Mouse (Mus musculus): ENCODE data around the gene Npc2. TPM values are rescaled to one million over a fixed set of nuclear protein-coding genes. Genes with fewer than 3 reads are reported as not detected.

Npc2 gene
- polyA plus RNA-seq, 1 experiment from 2014 or later = 52.0 TPM

- H3K9me3 ChIP-seq (replicated peaks; ENCODE audit: control insufficient read depth, low read length) = no peaks in the 10 kb centered on the region
- H3K9ac ChIP-seq (ENCODE audit: low read depth, low read length) = no peak overlapping the region
- no peak overlapping the region for H3K4me3 ChIP-seq (ENCODE audit: low read depth, low read length)
- WGBS (ENCODE audit: insufficient replicate concordance) = 82% methylated on average over 13 of the region's 13 CpGs
- H3K27me3 ChIP-seq (ENCODE audit: control insufficient read depth, insufficient read depth, low read length) = peaks cover 90% of the 10 kb centered on the region
- H3K36me3 ChIP-seq (ENCODE audit: control insufficient read depth, insufficient read depth, low read length) = no peaks in the 10 kb centered on the region
- peaks cover 4% of the 10 kb centered on the region; the same call in 1 of the 2 replicates for H3K4me1 ChIP-seq (ENCODE audit: control insufficient read depth, insufficient read depth, low read length)
- no peak for ATAC-seq (replicated peaks; ENCODE audit: insufficient number of reproducible peaks, low FRiP score, low TSS enrichment)
- H3K27ac ChIP-seq (ENCODE audit: low read depth, low read length) = no peak overlapping the region
- H3K4me2 ChIP-seq = no peak overlapping the region
Measured at GRCm38 (mm10) chr12:84799086-84799485, 26.1 kb upstream of the Npc2 start.

GRCm38 (mm10) chr12:84794647-84795046, 21.7 kb upstream of the Npc2 start:
- ATAC-seq (replicated peaks; ENCODE audit: insufficient number of reproducible peaks, low FRiP score, low TSS enrichment) = no peak
- Histone ChIP-seq H3K27ac (ENCODE audit: low read depth, low read length) (no peak overlapping the region), H3K4me1 (ENCODE audit: control insufficient read depth, insufficient read depth, low read length) (no peaks in the 10 kb centered on the region), H3K36me3 (ENCODE audit: control insufficient read depth, insufficient read depth, low read length) (no peaks in the 10 kb centered on the region), H3K4me3 (ENCODE audit: low read depth, low read length) (no peak overlapping the region), H3K27me3 (ENCODE audit: control insufficient read depth, insufficient read depth, low read length) (peaks cover 84% of the 10 kb centered on the region), H3K4me2 (no peak overlapping the region), H3K9ac (ENCODE audit: low read depth, low read length) (no peak overlapping the region), H3K9me3 (replicated peaks; ENCODE audit: control insufficient read depth, low read length) (no peaks in the 10 kb centered on the region)
- 71% methylated on average over 8 of the region's 8 CpGs for WGBS (ENCODE audit: insufficient replicate concordance)

GRCm38 (mm10) chr12:84792629-84793028, 19.7 kb upstream of the Npc2 start:
- ATAC-seq (replicated peaks; ENCODE audit: insufficient number of reproducible peaks, low FRiP score, low TSS enrichment) = no peak
- Histone ChIP-seq H3K27me3 (ENCODE audit: control insufficient read depth, insufficient read depth, low read length) (peaks cover 75% of the 10 kb centered on the region), H3K4me2 (no peak overlapping the region), H3K4me3 (ENCODE audit: low read depth, low read length) (no peak overlapping the region), H3K9me3 (replicated peaks; ENCODE audit: control insufficient read depth, low read length) (no peaks in the 10 kb centered on the region), H3K36me3 (ENCODE audit: control insufficient read depth, insufficient read depth, low read length) (no peaks in the 10 kb centered on the region), H3K9ac (ENCODE audit: low read depth, low read length) (no peak overlapping the region), H3K27ac (ENCODE audit: low read depth, low read length) (no peak overlapping the region), H3K4me1 (ENCODE audit: control insufficient read depth, insufficient read depth, low read length) (no peaks in the 10 kb centered on the region)
- 70% methylated on average over 4 of the region's 4 CpGs for whole genome bisulfite sequencing (ENCODE audit: insufficient replicate concordance)

GRCm38 (mm10) chr12:84790853-84791252, 17.9 kb upstream of the Npc2 start:
- H3K4me2 ChIP-seq = no peak overlapping the region
- no peak overlapping the region for H3K27ac ChIP-seq (ENCODE audit: low read depth, low read length)
- 55% methylated on average over 10 of the region's 10 CpGs for WGBS (ENCODE audit: insufficient replicate concordance)
- H3K4me1 ChIP-seq (ENCODE audit: control insufficient read depth, insufficient read depth, low read length) = no peaks in the 10 kb centered on the region
- no peak for ATAC-seq (replicated peaks; ENCODE audit: insufficient number of reproducible peaks, low FRiP score, low TSS enrichment)
- no peak overlapping the region for H3K4me3 ChIP-seq (ENCODE audit: low read depth, low read length)
- no peaks in the 10 kb centered on the region for H3K36me3 ChIP-seq (ENCODE audit: control insufficient read depth, insufficient read depth, low read length)
- H3K9ac ChIP-seq (ENCODE audit: low read depth, low read length) = no peak overlapping the region
- H3K9me3 ChIP-seq (replicated peaks; ENCODE audit: control insufficient read depth, low read length) = no peaks in the 10 kb centered on the region
- peaks cover 67% of the 10 kb centered on the region for H3K27me3 ChIP-seq (ENCODE audit: control insufficient read depth, insufficient read depth, low read length)

GRCm38 (mm10) chr12:84786091-84786490, 13.1 kb upstream of the Npc2 start:
- no peaks in the 10 kb centered on the region for H3K36me3 ChIP-seq (ENCODE audit: control insufficient read depth, insufficient read depth, low read length)
- no peak overlapping the region for H3K4me2 ChIP-seq
- H3K27me3 ChIP-seq (ENCODE audit: control insufficient read depth, insufficient read depth, low read length) = peaks cover 34% of the 10 kb centered on the region
- peaks cover 3% of the 10 kb centered on the region; the same call in 1 of the 2 replicates for H3K4me1 ChIP-seq (ENCODE audit: control insufficient read depth, insufficient read depth, low read length)
- ATAC-seq (replicated peaks; ENCODE audit: insufficient number of reproducible peaks, low FRiP score, low TSS enrichment) = no peak
- whole genome bisulfite sequencing (ENCODE audit: insufficient replicate concordance) = 65% methylated on average over 5 of the region's 5 CpGs
- no peak overlapping the region for H3K4me3 ChIP-seq (ENCODE audit: low read depth, low read length)
- H3K9me3 ChIP-seq (replicated peaks; ENCODE audit: control insufficient read depth, low read length) = no peaks in the 10 kb centered on the region
- no peak overlapping the region for H3K9ac ChIP-seq (ENCODE audit: low read depth, low read length)
- H3K27ac ChIP-seq (ENCODE audit: low read depth, low read length) = no peak overlapping the region

GRCm38 (mm10) chr12:84784604-84785381, 11.8 kb upstream of the Npc2 start:
- H3K36me3 ChIP-seq (ENCODE audit: control insufficient read depth, insufficient read depth, low read length) = no peaks in the 10 kb centered on the region
- peak overlapping the region; percentile 51 for H3K4me2 ChIP-seq
- H3K9me3 ChIP-seq (replicated peaks; ENCODE audit: control insufficient read depth, low read length) = no peaks in the 10 kb centered on the region
- H3K9ac ChIP-seq (ENCODE audit: low read depth, low read length) = 0 out of 2 replicates have a peak overlapping the region, but pooled peaks have one; percentile 46
- peaks cover 3% of the 10 kb centered on the region; the same call in 1 of the 2 replicates for H3K4me1 ChIP-seq (ENCODE audit: control insufficient read depth, insufficient read depth, low read length)
- no peak overlapping the region for H3K27ac ChIP-seq (ENCODE audit: low read depth, low read length)
- peak; percentile 59 for ATAC-seq (replicated peaks; ENCODE audit: insufficient number of reproducible peaks, low FRiP score, low TSS enrichment)
- peaks cover 28% of the 10 kb centered on the region for H3K27me3 ChIP-seq (ENCODE audit: control insufficient read depth, insufficient read depth, low read length)
- no peak overlapping the region for H3K4me3 ChIP-seq (ENCODE audit: low read depth, low read length)
- 25% methylated on average over 25 of the region's 25 CpGs for WGBS (ENCODE audit: insufficient replicate concordance)

GRCm38 (mm10) chr12:84776229-84776628, 3.3 kb upstream of the Npc2 start:
- Histone ChIP-seq H3K4me1 (ENCODE audit: control insufficient read depth, insufficient read depth, low read length) (peaks cover 11% of the 10 kb centered on the region), H3K9me3 (replicated peaks; ENCODE audit: control insufficient read depth, low read length) (no peaks in the 10 kb centered on the region), H3K4me3 (ENCODE audit: low read depth, low read length) (no peak overlapping the region), H3K9ac (ENCODE audit: low read depth, low read length) (no peak overlapping the region), H3K36me3 (ENCODE audit: control insufficient read depth, insufficient read depth, low read length) (no peaks in the 10 kb centered on the region), H3K27ac (ENCODE audit: low read depth, low read length) (no peak overlapping the region), H3K4me2 (no peak overlapping the region), H3K27me3 (ENCODE audit: control insufficient read depth, insufficient read depth, low read length) (no peaks in the 10 kb centered on the region)
- no peak for ATAC-seq (replicated peaks; ENCODE audit: insufficient number of reproducible peaks, low FRiP score, low TSS enrichment)

- 73% methylated on average over 6 of the region's 6 CpGs for WGBS (ENCODE audit: insufficient replicate concordance)
- H3K36me3 ChIP-seq (ENCODE audit: control insufficient read depth, insufficient read depth, low read length) = no peaks in the 10 kb centered on the region
- H3K27ac ChIP-seq (ENCODE audit: low read depth, low read length) = no peak overlapping the region
- H3K4me3 ChIP-seq (ENCODE audit: low read depth, low read length) = peak overlapping the region; percentile 71
- peaks cover 11% of the 10 kb centered on the region for H3K4me1 ChIP-seq (ENCODE audit: control insufficient read depth, insufficient read depth, low read length)
- H3K9ac ChIP-seq (ENCODE audit: low read depth, low read length) = no peak overlapping the region
- no peak for ATAC-seq (replicated peaks; ENCODE audit: insufficient number of reproducible peaks, low FRiP score, low TSS enrichment)
- no peaks in the 10 kb centered on the region for H3K27me3 ChIP-seq (ENCODE audit: control insufficient read depth, insufficient read depth, low read length)
- H3K4me2 ChIP-seq = peak overlapping the region; percentile 75
- no peaks in the 10 kb centered on the region for H3K9me3 ChIP-seq (replicated peaks; ENCODE audit: control insufficient read depth, low read length)
Measured at GRCm38 (mm10) chr12:84774376-84774775, 1.4 kb upstream of the Npc2 start.

GRCm38 (mm10) chr12:84773476-84773875, 524 bp upstream of the Npc2 start:
- H3K36me3 ChIP-seq (ENCODE audit: control insufficient read depth, insufficient read depth, low read length) = no peaks in the 10 kb centered on the region
- peak overlapping the region; percentile 75 for H3K4me2 ChIP-seq
- H3K9ac ChIP-seq (ENCODE audit: low read depth, low read length) = peak overlapping the region; percentile 87
- no peaks in the 10 kb centered on the region for H3K27me3 ChIP-seq (ENCODE audit: control insufficient read depth, insufficient read depth, low read length)
- H3K4me3 ChIP-seq (ENCODE audit: low read depth, low read length) = peak overlapping the region; percentile 71
- 1% methylated on average over 20 of the region's 20 CpGs for WGBS (ENCODE audit: insufficient replicate concordance)
- H3K4me1 ChIP-seq (ENCODE audit: control insufficient read depth, insufficient read depth, low read length) = peaks cover 11% of the 10 kb centered on the region
- H3K27ac ChIP-seq (ENCODE audit: low read depth, low read length) = peak overlapping the region; percentile 82
- H3K9me3 ChIP-seq (replicated peaks; ENCODE audit: control insufficient read depth, low read length) = no peaks in the 10 kb centered on the region
- ATAC-seq (replicated peaks; ENCODE audit: insufficient number of reproducible peaks, low FRiP score, low TSS enrichment) = no peak
